Mouse (Mus musculus) midbrain, embryonic 13.5 days (tissue): ENCODE measurements around the gene Plk3. TPM values are rescaled to one million over a fixed set of nuclear protein-coding genes. Genes with fewer than 3 reads are reported as not detected.
A peak's percentile ranks its signal among the peaks of the same experiment; 100 is the strongest.

Experiments
- ATAC-seq: fragments of 200-750 bp; cut with Nextera tagmentation; 2 replicates; pipeline ENCODE4 v1.8.0; 2017; ENCODE audit warnings: mild to moderate bottlenecking, moderate TSS enrichment, moderate library complexity
- H3K27ac ChIP-seq: fragments of 300-500 bp; sonication (generic); 2 replicates; pipeline ENCODE4 v1.5.1; 2015; ENCODE audit warnings: inconsistent platforms, mild to moderate bottlenecking, moderate library complexity
- H3K27me3 ChIP-seq: fragments of 300-500 bp; sonication (generic); 2 replicates; pipeline ENCODE4 v1.6.1; 2015; ENCODE audit warnings: mild to moderate bottlenecking, inconsistent platforms
- H3K36me3 ChIP-seq: fragments of 300-500 bp; sonication (generic); 2 replicates; pipeline ENCODE4 v1.6.1; 2015; ENCODE audit warnings: mild to moderate bottlenecking, inconsistent platforms
- H3K4me1 ChIP-seq: fragments of 300-500 bp; sonication (generic); replicated peaks from 2 replicates; pipeline ENCODE4 v1.6.1; 2015; ENCODE audit warnings: inconsistent platforms
- H3K4me2 ChIP-seq: fragments of 300-500 bp; sonication (generic); replicated peaks from 2 replicates; pipeline ENCODE4 v1.6.1; 2015; ENCODE audit warnings: moderate library complexity, mild to moderate bottlenecking, inconsistent platforms
- H3K4me3 ChIP-seq: fragments of 300-500 bp; sonication (generic); replicated peaks from 2 replicates; pipeline ENCODE4 v1.5.1; 2015; ENCODE audit warnings: mild to moderate bottlenecking, inconsistent platforms
- H3K9ac ChIP-seq: fragments of 300-500 bp; sonication (generic); replicated peaks from 2 replicates; pipeline ENCODE4 v1.6.1; 2015; ENCODE audit warnings: mild to moderate bottlenecking, inconsistent platforms
- H3K9me3 ChIP-seq: fragments of 300-500 bp; sonication (generic); 2 replicates; pipeline ENCODE4 v1.6.1; 2016; ENCODE audit warnings: mild to moderate bottlenecking, inconsistent platforms
- WGBS: fragments of 180-500 bp; shearing (Covaris S2); methylation state at CpG from one replicate; pipeline ENCODE4 v1.1.7; 2015; 5-methylcytosine and 5-hydroxymethylcytosine counted together
- polyA plus RNA-seq: library from polyadenylated mRNA; unstranded; fragments of >200 nt; fragmentation: Nextera tagmentation; extraction: Ambion mirVana; gene quantifications from 2 replicates; pipeline ENCODE4 v1.2.1, GENCODE M21; 2015

The Plk3 gene
- polyA plus RNA-seq, 1 experiment from 2014 or later = 18.6 TPM

DNA sequence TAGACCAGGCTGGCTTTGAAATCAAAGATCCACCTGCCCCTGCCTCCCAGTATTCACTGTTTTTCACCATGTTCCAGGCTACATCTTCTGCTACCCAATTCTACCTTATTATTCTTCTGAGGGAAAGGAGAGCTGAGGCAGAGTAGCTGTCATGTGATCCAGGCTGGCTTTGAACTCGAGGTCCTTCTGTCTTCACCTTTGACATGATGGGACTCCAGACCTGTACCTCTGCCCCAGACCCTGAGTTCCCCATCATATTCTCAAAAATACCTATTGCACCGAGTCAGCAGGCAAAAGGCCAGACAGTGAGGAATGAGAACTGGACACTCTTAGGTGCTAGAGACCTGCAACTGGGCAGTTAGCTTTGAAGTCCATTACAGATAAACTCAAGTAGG lies 835 bp upstream of the Plk3 start:
- WGBS = 34% methylated on average over 2 of the region's 2 CpGs
- no peak overlapping the region for H3K9ac ChIP-seq

DNA sequence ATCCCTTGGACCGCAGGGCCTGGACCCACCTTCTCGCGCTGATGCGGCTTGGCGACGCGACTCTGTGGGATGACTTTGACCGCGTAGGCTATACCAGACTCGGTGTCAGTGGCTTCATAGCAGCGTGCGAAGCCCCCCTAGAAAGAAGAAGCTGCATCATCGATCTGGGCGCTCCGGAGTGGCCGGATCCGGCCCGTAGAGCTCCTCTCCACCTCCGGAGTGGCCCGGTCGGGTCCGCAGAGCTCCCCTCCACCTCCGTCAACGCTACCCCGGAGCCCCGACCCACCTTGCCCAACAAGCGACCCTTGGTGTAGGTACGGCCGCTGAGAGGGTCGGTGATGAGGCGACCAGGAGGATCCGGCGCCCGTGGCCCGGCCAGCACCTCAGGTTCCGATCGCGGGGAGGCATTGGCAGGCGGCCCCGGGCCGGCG lies 382 bp downstream of the Plk3 start:
- H3K4me3 ChIP-seq = peak overlapping the region; percentile 84
- no peaks in the 10 kb centered on the region for H3K9me3 ChIP-seq
- no peaks in the 10 kb centered on the region; the same call in 1 of the 2 replicates for H3K27me3 ChIP-seq
- ATAC-seq = peak; percentile 66
- H3K9ac ChIP-seq = peak overlapping the region; percentile 88
- peak overlapping the region; percentile 86 for H3K4me2 ChIP-seq
- H3K27ac ChIP-seq = peak overlapping the region; percentile 82
- H3K36me3 ChIP-seq = peaks cover 23% of the 10 kb centered on the region
- WGBS = under 1% methylated on average over 42 of the region's 42 CpGs
- peaks cover 42% of the 10 kb centered on the region for H3K4me1 ChIP-seq

More for the DNA sequence above, 835 bp upstream of the Plk3 start:
- H3K27ac ChIP-seq = peak overlapping the region; percentile 56; the same call in 1 of the 2 replicates
- peak overlapping the region; percentile 86 for H3K4me2 ChIP-seq
- peak overlapping the region; percentile 84 for H3K4me3 ChIP-seq
- H3K36me3 ChIP-seq = peaks cover 10% of the 10 kb centered on the region
- H3K4me1 ChIP-seq = peaks cover 42% of the 10 kb centered on the region
- ATAC-seq = no peak
- no peaks in the 10 kb centered on the region; the same call in 1 of the 2 replicates for H3K27me3 ChIP-seq
- no peaks in the 10 kb centered on the region for H3K9me3 ChIP-seq

DNA sequence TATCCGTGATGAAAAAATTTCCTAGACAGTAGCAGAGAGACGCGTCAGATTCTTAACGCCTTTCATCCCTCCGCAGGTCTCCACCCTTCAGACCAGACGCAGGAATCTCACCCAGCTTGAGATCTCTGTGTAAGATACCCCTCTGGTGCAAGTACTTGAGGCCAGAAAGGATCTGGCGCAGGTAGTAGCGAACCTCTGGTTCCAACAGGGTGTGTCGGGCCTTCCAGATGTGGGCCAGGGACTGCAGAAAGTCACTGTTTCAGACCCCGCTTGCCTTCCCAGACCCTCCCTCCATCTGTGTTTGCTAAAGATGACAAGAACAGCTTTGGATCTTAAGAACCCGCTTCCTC lies 994 bp downstream of the Plk3 start:
- H3K36me3 ChIP-seq = peaks cover 29% of the 10 kb centered on the region
- no peaks in the 10 kb centered on the region; the same call in 1 of the 2 replicates for H3K27me3 ChIP-seq
- H3K9ac ChIP-seq = peak overlapping the region; percentile 88
- H3K4me1 ChIP-seq = peaks cover 42% of the 10 kb centered on the region
- peak overlapping the region; percentile 84 for H3K4me3 ChIP-seq
- 4% methylated on average over 11 of the region's 11 CpGs for WGBS
- peak overlapping the region; percentile 86 for H3K4me2 ChIP-seq
- no peaks in the 10 kb centered on the region for H3K9me3 ChIP-seq
- ATAC-seq = no peak
- 0 out of 2 replicates have a peak overlapping the region, but pooled peaks have one; percentile 69 for H3K27ac ChIP-seq

DNA sequence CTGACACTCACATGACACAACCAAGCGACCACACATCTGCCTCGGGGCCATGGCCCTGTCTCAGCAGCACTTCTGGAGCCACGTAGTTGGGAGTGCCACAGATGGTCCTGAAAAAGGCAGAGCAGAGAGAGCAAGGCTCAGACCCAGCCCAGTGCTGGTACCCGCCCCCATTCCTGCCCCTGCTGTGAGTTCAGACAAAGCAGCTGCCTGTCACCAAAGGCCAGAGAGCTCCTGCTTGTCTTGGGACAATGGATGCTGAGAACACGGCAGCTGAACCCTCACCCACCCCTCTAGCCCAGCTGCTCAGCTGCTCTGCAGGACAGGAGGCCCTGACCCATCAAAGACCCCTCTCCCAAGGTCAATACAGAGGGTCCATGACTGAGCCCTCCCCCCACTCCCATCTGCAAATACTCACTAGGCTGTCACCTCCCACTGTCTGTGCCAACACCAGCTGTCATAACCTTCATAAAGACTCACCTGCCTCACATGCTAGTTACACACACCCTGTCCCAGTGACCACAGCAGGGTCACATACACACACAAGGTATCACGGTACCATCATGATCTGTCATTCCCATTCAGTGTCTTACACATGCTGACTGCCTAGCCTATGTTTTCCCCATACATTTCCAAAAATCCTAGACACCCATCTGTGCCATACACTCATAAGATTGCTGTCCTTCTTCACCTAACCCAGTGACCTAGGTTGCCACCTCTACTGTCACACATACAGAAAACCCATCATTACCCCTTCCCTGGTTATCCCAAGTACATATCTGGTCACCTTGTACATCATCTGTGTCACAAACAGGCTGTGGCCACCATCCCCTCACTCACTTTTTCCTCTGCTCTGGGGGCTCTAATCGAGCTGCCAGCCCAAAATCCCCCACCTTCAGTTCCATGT lies 1.6 kb downstream of the Plk3 start:
- Histone ChIP-seq H3K9me3 (no peaks in the 10 kb centered on the region), H3K27ac (peak overlapping the region; percentile 69), H3K27me3 (no peaks in the 10 kb centered on the region; the same call in 1 of the 2 replicates), H3K4me2 (peak overlapping the region; percentile 86), H3K9ac (peak overlapping the region; percentile 88), H3K4me3 (peak overlapping the region; percentile 84), H3K4me1 (peaks cover 42% of the 10 kb centered on the region), H3K36me3 (peaks cover 31% of the 10 kb centered on the region)
- ATAC-seq = peak; percentile 66
- 3% methylated on average over 7 of the region's 7 CpGs for WGBS

DNA sequence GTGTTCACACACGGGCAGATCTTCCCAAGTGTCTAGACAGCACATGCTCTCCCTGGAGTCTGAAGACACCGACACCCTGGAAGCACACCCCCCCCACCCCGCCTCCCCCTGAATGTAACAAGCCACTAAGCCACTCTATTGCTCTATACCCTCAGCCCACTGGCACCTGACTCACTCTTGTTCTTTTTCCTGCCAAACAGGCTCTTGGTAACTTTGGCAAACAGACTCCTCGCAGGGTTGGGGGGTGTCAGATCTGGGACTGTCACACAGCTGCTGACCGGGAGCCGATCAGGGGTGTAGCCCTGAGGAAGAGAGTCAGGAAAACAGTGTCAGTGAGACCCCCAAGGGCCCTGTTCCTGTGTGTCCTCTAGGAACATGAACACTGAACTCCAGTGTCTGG lies 2.6 kb downstream of the Plk3 start:
- peak overlapping the region; percentile 69 for H3K27ac ChIP-seq
- ATAC-seq = no peak
- peak overlapping the region; percentile 88; the same call in 1 of the 2 replicates for H3K9ac ChIP-seq
- H3K9me3 ChIP-seq = no peaks in the 10 kb centered on the region
- peaks cover 42% of the 10 kb centered on the region for H3K4me1 ChIP-seq
- peak overlapping the region; percentile 86 for H3K4me2 ChIP-seq
- H3K36me3 ChIP-seq = peaks cover 31% of the 10 kb centered on the region
- peak overlapping the region; percentile 84 for H3K4me3 ChIP-seq
- 47% methylated on average over 6 of the region's 6 CpGs for WGBS
- H3K27me3 ChIP-seq = no peaks in the 10 kb centered on the region; the same call in 1 of the 2 replicates

DNA sequence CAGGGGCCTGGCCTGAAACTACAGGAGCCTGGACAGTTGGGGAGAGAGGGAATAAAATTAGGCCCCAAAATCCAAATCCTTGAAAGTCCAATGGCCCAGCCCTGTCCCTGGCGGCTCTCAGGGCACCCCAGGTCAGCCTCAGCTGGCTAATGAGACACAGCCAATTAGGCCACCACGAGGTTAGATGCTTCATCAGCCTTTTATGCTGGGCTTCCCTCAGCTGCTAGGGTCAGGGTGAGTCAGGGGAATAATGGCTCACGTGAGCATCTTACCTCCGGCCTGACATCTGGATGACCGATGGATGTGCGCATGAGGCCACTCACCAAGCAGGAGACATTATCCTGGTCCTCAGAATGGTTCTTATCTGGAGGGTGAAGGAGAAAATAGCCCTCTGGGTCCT lies 3.0 kb downstream of the Plk3 start:
- no peaks in the 10 kb centered on the region for H3K27me3 ChIP-seq
- 36% methylated on average over 6 of the region's 6 CpGs for WGBS
- H3K4me3 ChIP-seq = 0 out of 2 replicates have a peak overlapping the region, but pooled peaks have one; percentile 84
- ATAC-seq = no peak
- H3K9me3 ChIP-seq = no peaks in the 10 kb centered on the region
- peak overlapping the region; percentile 41; the same call in 1 of the 2 replicates for H3K9ac ChIP-seq
- peak overlapping the region; percentile 86 for H3K4me2 ChIP-seq
- peaks cover 31% of the 10 kb centered on the region for H3K36me3 ChIP-seq
- peaks cover 46% of the 10 kb centered on the region for H3K4me1 ChIP-seq
- H3K27ac ChIP-seq = no peak overlapping the region

DNA sequence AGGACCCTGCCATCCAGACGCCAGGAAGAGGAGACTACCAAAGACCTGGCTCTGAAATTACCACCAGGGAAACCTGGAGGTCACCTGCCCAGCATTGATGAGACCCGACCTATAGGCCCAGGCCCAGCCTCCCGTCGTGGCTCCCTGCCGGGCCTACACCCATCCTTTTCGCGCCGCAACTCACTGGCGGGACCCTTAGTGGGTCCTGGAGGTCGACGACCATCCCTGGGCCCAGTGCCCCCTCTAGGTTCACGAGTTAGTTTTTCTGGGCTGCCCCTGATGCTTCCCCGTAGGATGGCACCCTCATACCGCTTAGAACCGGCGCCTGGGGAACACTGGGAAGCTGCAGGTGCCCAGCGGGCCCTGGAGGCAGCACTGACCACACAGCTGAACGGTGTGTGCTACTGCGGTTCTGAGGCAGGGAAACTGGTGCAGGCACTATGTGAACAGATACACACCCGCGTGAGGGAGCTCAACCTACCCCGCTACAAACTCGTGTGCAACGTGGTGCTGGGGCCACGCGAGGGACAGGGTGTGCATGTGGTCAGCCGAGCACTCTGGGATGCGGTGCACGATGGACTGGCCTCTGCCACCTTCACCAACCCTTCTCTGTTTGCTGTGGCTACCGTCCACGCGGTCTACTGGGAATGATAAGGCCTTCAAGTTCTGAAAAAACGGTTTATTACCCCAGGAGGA lies 5.6 kb downstream of the Plk3 start:
- no peak overlapping the region for H3K4me2 ChIP-seq
- 93% methylated on average over 33 of the region's 33 CpGs for WGBS
- H3K36me3 ChIP-seq = peaks cover 31% of the 10 kb centered on the region
- H3K27ac ChIP-seq = no peak overlapping the region
- H3K9ac ChIP-seq = no peak overlapping the region
- H3K4me1 ChIP-seq = peaks cover 50% of the 10 kb centered on the region
- no peak overlapping the region for H3K4me3 ChIP-seq
- no peaks in the 10 kb centered on the region for H3K27me3 ChIP-seq
- H3K9me3 ChIP-seq = no peaks in the 10 kb centered on the region
- no peak for ATAC-seq

DNA sequence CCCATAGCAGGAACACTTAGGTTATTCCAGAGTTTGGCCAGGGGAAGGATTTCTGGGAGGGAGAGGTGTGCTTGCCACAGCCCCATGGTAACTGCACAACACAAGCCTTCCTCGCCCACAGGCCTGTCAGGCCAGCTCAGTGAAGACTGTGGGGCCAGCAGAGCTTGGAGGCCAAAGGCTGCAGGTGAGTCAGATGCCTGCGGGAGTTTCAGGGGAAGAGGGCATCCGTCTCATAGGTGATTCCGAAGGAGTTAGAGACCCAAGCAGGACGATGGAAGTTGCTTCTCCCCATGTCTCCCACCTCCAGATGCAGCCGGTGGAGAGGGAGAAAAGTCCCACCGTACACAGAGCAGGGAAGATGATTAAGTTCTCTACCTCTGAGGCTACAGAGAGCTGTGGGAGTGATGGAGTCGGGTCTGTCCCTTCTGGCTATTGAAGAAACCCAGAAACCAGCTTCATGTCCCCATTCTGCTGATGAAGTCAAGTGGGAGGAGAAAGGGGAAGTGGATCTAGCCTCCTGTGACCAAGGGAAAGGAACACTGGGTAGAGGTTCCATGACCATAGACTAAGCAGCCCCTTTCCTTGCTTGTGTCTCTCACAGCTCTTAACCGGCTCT lies 7.0 kb downstream of the Plk3 start, which contains the start of gene Tctex1d4:
Gene Tctex1d4 (plus strand): TSS at position 120 of the 616 bp plus-strand sequence.
- Histone ChIP-seq H3K4me2 (0 out of 2 replicates have a peak within 1 kb of the TSS, but pooled peaks have one; percentile 9), H3K9ac (peak within 1 kb of the TSS; percentile 59), H3K4me1 (peaks cover 37% of the 10 kb centered on the region), H3K27ac (peak within 1 kb of the TSS; percentile 80), H3K9me3 (no peaks in the 10 kb centered on the region), H3K27me3 (no peaks in the 10 kb centered on the region), H3K36me3 (peaks cover 31% of the 10 kb centered on the region), H3K4me3 (no peak within 1 kb of the TSS)
- ATAC-seq = no peak
- 89% methylated on average over 9 of the region's 9 CpGs for WGBS

DNA sequence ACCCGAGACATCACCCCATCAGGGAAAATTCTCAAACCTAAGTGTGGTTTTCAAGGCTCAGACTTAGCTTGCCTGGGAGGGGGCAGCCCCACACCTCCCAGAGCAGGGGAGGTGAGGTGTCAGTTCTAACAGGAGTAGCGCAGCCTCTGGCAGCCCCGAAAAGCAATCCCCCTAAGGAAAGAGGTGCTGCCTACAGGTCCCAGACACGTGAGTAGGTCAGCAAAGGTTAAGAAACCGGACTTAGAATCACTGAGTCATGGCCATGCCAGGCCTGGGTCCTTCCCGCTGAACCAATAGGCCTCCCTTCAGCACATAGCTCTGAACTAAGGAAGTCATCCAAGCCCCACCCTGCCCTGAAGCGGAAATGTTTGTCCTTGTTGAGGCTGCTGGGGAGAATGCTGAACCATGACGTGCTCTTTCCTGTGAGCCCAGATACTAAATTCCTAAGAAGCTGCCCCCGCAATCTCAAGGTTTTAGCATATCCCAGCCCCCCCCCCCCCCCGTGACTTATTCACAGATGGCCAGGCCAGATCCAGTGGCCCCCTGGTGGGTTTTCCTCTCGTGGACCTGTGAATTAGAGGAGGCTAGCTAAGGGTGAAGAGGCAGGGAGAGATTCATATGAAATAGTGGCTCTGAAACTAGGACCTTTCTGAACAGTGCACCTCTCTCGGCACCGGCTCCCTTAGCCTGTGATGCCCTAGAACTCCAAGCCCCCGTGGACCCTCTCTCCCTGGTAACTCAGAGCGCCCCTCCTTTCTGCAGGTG lies 7.7 kb downstream of the Plk3 start:
- no peak overlapping the region for H3K4me3 ChIP-seq
- ATAC-seq = peak; percentile 22
- H3K4me2 ChIP-seq = no peak overlapping the region
- H3K27ac ChIP-seq = peak overlapping the region; percentile 80
- H3K36me3 ChIP-seq = peaks cover 31% of the 10 kb centered on the region
- H3K9ac ChIP-seq = peak overlapping the region; percentile 59
- no peaks in the 10 kb centered on the region for H3K9me3 ChIP-seq
- WGBS = 51% methylated on average over 15 of the region's 15 CpGs
- H3K4me1 ChIP-seq = peaks cover 33% of the 10 kb centered on the region
- no peaks in the 10 kb centered on the region for H3K27me3 ChIP-seq

DNA sequence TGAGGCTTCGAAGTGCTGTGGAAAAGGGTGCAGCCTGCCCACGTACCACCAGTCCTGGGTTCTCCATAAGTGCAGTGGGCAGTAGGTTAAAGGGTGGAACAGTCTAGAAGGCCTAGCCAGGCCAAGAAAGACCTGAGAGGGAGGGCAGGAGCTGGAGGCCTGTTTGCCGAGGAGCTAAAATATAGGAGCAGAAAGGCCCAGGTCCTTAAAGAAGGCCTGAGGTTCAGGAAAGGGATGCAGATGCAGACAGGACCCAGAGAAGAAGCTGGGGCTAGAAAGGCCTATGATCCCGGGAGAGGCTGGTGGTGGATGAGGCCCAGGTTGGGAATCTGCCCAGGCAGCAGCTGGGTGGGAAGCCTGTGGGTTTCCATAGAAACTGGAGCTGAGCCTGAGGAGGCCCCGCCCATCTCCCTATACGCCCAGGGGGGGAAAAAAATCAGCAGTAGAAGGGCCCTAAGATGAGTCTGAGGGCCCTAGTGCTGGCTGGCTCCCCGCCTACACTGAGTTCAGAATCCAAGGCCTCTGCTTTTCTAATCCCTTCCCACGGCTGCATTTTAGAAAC lies 8.3 kb downstream of the Plk3 start, which contains the start of gene Btbd19:
Gene Btbd19 (minus strand): TSS at position 378 of the 562 bp plus-strand sequence.
- peaks cover 29% of the 10 kb centered on the region for H3K36me3 ChIP-seq
- peak within 1 kb of the TSS; percentile 80 for H3K27ac ChIP-seq
- ATAC-seq = peak; percentile 34
- H3K4me1 ChIP-seq = peaks cover 30% of the 10 kb centered on the region
- 19% methylated on average over 8 of the region's 8 CpGs for WGBS
- no peaks in the 10 kb centered on the region for H3K27me3 ChIP-seq
- H3K4me2 ChIP-seq = 0 out of 2 replicates have a peak within 1 kb of the TSS, but pooled peaks have one; percentile 9
- peak within 1 kb of the TSS; percentile 59 for H3K9ac ChIP-seq
- no peaks in the 10 kb centered on the region for H3K9me3 ChIP-seq
- H3K4me3 ChIP-seq = no peak within 1 kb of the TSS
